Mouse (Mus musculus) hematopoietic multipotent progenitor cell, adult 10-12 weeks (in vitro differentiated cells): ENCODE data around the gene Olfr798. TPM values are rescaled to one million over a fixed set of nuclear protein-coding genes. Genes with fewer than 3 reads are reported as not detected.

Source experiments
- polyA plus RNA-seq: library from polyadenylated mRNA; stranded (reverse); fragments of >175 nt; gene quantifications from 2 replicates; pipeline ENCODE4 v1.2.3, GENCODE M21; 2012; ENCODE audit warnings: low replicate concordance

The Olfr798 gene
- polyA plus RNA-seq, result not detected in 2 replicates

GRCm38 (mm10) chr10:129627834-129628233, at the start of gene Olfr798:
Gene Olfr798 (minus strand): TSS chr10:129627934.

DNA sequence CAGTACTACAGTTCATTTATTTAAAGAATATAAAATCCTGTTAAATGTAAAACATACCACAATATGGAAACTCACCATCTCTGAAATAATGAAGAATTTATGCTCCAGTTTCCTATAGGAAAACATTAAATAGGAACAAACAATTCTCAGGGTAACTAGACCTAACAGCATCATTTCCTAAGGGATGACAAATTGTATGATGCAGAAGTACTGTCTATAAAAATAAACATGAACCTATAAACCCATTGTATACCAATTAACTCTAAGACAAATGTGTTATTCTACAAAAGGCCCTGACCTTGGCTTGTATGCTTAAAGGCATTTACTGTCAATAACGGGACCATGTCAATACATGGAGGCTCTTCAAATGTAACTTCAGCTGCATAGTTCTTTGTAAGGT, 46.0 kb upstream of the Olfr798 start, which contains the start of gene Olfr801:
TSS of gene Olfr801 (minus strand) at position 101 of the 400 bp plus-strand sequence.

DNA sequence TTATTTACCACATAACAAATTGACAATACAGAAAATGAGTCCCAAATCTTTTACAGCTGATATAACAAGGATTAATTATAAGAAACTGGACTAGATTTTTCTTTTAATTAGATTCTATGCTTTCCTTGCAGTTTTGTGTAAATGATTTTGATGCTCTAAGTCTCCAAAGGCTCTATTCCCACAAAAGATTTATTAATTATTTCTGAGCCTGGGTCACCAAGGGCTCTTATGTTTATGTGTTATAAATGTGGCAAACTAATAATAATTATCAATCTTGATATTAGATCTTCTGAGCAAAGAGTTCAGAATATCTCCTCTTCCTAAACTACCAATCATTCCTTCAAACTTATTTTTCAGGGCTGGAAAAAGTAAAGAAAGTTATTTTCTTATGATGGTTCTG, 29.7 kb upstream of the Olfr798 start, which contains the start of gene Olfr800:
TSS of gene Olfr800 (plus strand) at position 301 of the 400 bp plus-strand sequence.

GRCm38 (mm10) chr10:129637184-129637583, 9.4 kb upstream of the Olfr798 start, which contains the start of gene Olfr799:
Gene Olfr799 (plus strand): TSS chr10:129637484.

DNA sequence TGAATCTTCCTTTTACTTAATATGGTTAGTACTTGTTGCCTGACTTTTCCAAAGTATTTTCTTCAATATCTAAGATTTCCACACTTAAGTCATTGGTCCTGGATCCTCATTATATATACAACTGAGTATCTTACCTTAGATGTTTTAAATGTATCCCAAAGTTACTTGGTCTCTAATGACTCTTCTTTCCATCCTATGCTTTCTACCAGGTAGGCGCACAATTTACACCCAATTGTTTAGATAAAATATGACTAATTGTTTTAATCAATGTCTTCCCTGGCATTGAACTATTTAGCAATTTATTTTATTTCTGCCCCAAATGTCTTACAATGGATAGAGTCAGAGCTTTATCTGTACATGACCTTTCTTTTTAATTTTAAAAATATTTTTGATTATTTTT, 15.3 kb downstream of the Olfr798 start, which contains the start of gene Olfr796:
TSS of gene Olfr796 (minus strand) at position 101 of the 400 bp plus-strand sequence.

Other genes with a start within 250 kb of the Olfr798 start
- gene Olfr784, start 243.9 kb downstream of the Olfr798 start, polyA plus RNA-seq, result not detected in 2 replicates
- gene Olfr785, start 222.5 kb downstream of the Olfr798 start, polyA plus RNA-seq, result not detected in 2 replicates
- not detected in 2 replicates for gene Olfr786, start 200.6 kb downstream of the Olfr798 start, polyA plus RNA-seq
- gene Olfr787, start 166.1 kb downstream of the Olfr798 start, polyA plus RNA-seq, result not detected in 2 replicates
- not detected in 2 replicates for gene Olfr788, start 156.9 kb downstream of the Olfr798 start, polyA plus RNA-seq
- not detected in 2 replicates for gene Olfr789, start 143.2 kb downstream of the Olfr798 start, polyA plus RNA-seq
- not detected in 2 replicates for gene Olfr790, start 129.4 kb downstream of the Olfr798 start, polyA plus RNA-seq
- gene Olfr791, start 106.1 kb downstream of the Olfr798 start, polyA plus RNA-seq, result not detected in 2 replicates
- not detected in 2 replicates for gene Olfr792, start 88.8 kb downstream of the Olfr798 start, polyA plus RNA-seq
- gene Olfr794, start 60.3 kb downstream of the Olfr798 start, polyA plus RNA-seq, result not detected in 2 replicates
- gene Olfr796, start 15.4 kb downstream of the Olfr798 start, polyA plus RNA-seq, result not detected in 2 replicates
- not detected in 2 replicates for gene Olfr799, start 9.6 kb upstream of the Olfr798 start, polyA plus RNA-seq
- not detected in 2 replicates for gene Olfr800, start 29.8 kb upstream of the Olfr798 start, polyA plus RNA-seq
- gene Olfr801, start 45.9 kb upstream of the Olfr798 start, polyA plus RNA-seq, result not detected in 2 replicates
- gene Olfr802, start 60.2 kb upstream of the Olfr798 start, polyA plus RNA-seq, result 0.15 TPM in 1 of 2 replicates, not detected in the other
- not detected in 2 replicates for gene Olfr803, start 66.4 kb upstream of the Olfr798 start, polyA plus RNA-seq
- gene Olfr804, start 75.3 kb upstream of the Olfr798 start, polyA plus RNA-seq, result not detected in 2 replicates
- gene Olfr805, start 101.4 kb upstream of the Olfr798 start, polyA plus RNA-seq, result not detected in 2 replicates
- not detected in 2 replicates for gene Olfr806, start 114.0 kb upstream of the Olfr798 start, polyA plus RNA-seq
- gene Olfr807, start 129.9 kb upstream of the Olfr798 start, polyA plus RNA-seq, result not detected in 2 replicates
- not detected in 2 replicates for gene Olfr808, start 137.5 kb upstream of the Olfr798 start, polyA plus RNA-seq
- not detected in 2 replicates for gene Olfr809, start 146.7 kb upstream of the Olfr798 start, polyA plus RNA-seq
- gene Olfr810, start 167.0 kb upstream of the Olfr798 start, polyA plus RNA-seq, result not detected in 2 replicates
- not detected in 2 replicates for gene Olfr811, start 176.5 kb upstream of the Olfr798 start, polyA plus RNA-seq
- gene Olfr812, start 218.2 kb upstream of the Olfr798 start, polyA plus RNA-seq, result not detected in 2 replicates
- not detected in 2 replicates for gene Olfr813, start 227.4 kb upstream of the Olfr798 start, polyA plus RNA-seq